Mouse (Mus musculus) heart, embryonic 12.5 days (tissue): ENCODE data around the gene Dynlrb2. TPM values are rescaled to one million over a fixed set of nuclear protein-coding genes. Genes with fewer than 3 reads are reported as not detected.

Experiments
- ATAC-seq: fragments of 200-750 bp; cut with Nextera tagmentation; 2 replicates; pipeline ENCODE4 v1.8.0; 2017; ENCODE audit warnings: moderate TSS enrichment, moderate library complexity; ENCODE audit not compliant: insufficient number of reproducible peaks, low FRiP score
- H3K27ac ChIP-seq: fragments of 300-500 bp; sonication (generic); 2 replicates; pipeline ENCODE4 v1.5.1; 2016; ENCODE audit warnings: mild to moderate bottlenecking, moderate library complexity; ENCODE audit not compliant: poor library complexity, severe bottlenecking
- H3K27me3 ChIP-seq: fragments of 300-500 bp; sonication (generic); replicated peaks from 2 replicates; pipeline ENCODE4 v1.6.1; 2016; ENCODE audit warnings: mild to moderate bottlenecking, moderate library complexity
- H3K36me3 ChIP-seq: fragments of 300-500 bp; sonication (generic); 2 replicates; pipeline ENCODE4 v1.6.1; 2016; ENCODE audit warnings: mild to moderate bottlenecking, moderate library complexity
- H3K4me1 ChIP-seq: fragments of 300-500 bp; sonication (generic); replicated peaks from 2 replicates; pipeline ENCODE4 v1.6.1; 2016; ENCODE audit warnings: mild to moderate bottlenecking
- H3K4me2 ChIP-seq: fragments of 300-500 bp; sonication (generic); 2 replicates; pipeline ENCODE4 v1.6.1; 2016; ENCODE audit warnings: mild to moderate bottlenecking, moderate library complexity
- H3K4me3 ChIP-seq: fragments of 300-500 bp; sonication (generic); 2 replicates; pipeline ENCODE4 v1.5.1; 2016; ENCODE audit warnings: mild to moderate bottlenecking
- H3K9ac ChIP-seq: fragments of 300-500 bp; sonication (generic); 2 replicates; pipeline ENCODE4 v1.6.1; 2016; ENCODE audit warnings: mild to moderate bottlenecking, moderate library complexity
- H3K9me3 ChIP-seq: fragments of 300-500 bp; sonication (generic); replicated peaks from 2 replicates; pipeline ENCODE4 v1.6.1; 2016; ENCODE audit warnings: mild to moderate bottlenecking, moderate library complexity
- WGBS: fragments of 180-500 bp; shearing (Covaris S2); methylation state at CpG from one replicate; pipeline ENCODE4 v1.1.7; 2016; 5-methylcytosine and 5-hydroxymethylcytosine counted together
- polyA plus RNA-seq: library from polyadenylated mRNA; unstranded; fragments of >200 nt; fragmentation: Nextera tagmentation; extraction: Ambion mirVana; gene quantifications from 2 replicates; pipeline ENCODE4 v1.2.1, GENCODE M21; 2016

The Dynlrb2 gene
- polyA plus RNA-seq, 1 experiment from 2014 or later: not detected

DNA sequence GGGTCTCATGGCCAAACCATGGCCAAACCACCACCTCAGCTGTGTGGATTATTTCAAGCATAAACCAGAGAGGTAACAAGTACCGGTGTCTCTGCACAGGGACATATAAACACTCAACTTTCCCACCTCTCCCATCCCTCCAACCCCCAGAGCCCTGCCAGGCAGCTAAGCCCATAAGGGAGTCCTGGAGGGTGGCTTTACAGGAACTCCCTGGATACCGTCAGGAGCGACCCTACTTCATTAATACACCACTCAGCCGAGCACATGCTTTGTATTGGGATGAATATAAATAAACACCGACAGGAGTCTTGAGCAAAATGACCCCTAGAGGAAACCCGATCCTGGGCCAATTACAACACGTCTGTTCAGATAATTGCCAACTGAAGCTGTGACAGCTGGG, 34.0 kb downstream of the Dynlrb2 start:
- H3K4me3 ChIP-seq: no peak overlapping the region
- WGBS: 48% methylated on average over 7 of the region's 7 CpGs
- no peak for ATAC-seq
- H3K27ac ChIP-seq: no peak overlapping the region
- no peak overlapping the region for H3K4me2 ChIP-seq
- H3K4me1 ChIP-seq: no peaks in the 10 kb centered on the region
- H3K9ac ChIP-seq: no peak overlapping the region
- H3K9me3 ChIP-seq: 0 out of 2 replicates have a peak, but pooled peaks cover 4% of the 10 kb centered on the region
- no peaks in the 10 kb centered on the region; the same call in 1 of the 2 replicates for H3K27me3 ChIP-seq
- H3K36me3 ChIP-seq: no peaks in the 10 kb centered on the region

DNA sequence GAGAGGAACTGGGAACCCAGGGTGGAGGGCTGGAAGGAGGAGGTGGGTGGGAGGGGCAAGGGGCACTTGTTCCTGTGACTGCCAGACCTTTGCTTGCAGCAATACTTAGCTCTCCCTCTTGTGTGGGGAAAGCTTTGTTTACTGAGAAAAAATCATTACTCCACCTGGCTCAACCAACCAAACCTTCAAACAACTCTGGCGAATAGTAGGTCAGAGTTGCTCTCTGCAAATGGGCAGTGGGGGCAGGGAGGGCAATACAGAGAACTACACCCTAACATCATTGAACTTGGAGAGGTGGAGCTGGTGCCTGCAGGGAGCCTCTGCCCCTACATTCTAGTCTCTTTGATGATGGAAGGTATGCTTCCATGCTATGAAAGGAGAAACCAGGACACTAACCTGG, 35.4 kb downstream of the Dynlrb2 start:
- ATAC-seq: no peak
- Histone ChIP-seq H3K36me3 (no peaks in the 10 kb centered on the region), H3K4me1 (no peaks in the 10 kb centered on the region), H3K4me2 (no peak overlapping the region), H3K9ac (no peak overlapping the region), H3K4me3 (no peak overlapping the region), H3K27me3 (no peaks in the 10 kb centered on the region; the same call in 1 of the 2 replicates), H3K27ac (no peak overlapping the region), H3K9me3 (no peaks in the 10 kb centered on the region)
- 88% methylated on average over 1 of the region's 1 CpGs for WGBS

DNA sequence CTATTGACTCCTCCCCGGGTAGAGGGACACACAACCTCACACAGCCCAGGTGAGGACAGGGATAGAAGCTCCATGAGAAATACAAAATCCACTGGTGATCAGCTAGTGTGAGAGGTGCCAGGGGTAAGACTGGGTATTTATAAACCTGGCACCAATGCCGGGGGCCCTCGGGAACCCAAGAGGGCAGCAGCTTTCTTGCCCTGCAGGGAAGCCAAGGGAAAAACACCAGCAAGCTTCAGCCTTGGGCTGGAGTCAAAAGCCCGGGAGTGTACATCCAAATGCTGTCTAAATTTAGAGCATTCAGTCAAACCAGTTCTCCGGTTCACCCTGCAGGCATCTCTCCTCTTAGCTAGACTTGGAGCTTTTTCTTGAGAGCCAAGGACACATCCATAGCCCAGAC, 38.1 kb downstream of the Dynlrb2 start:
- no peak for ATAC-seq
- Histone ChIP-seq H3K4me3 (no peak overlapping the region), H3K27ac (no peak overlapping the region), H3K4me1 (no peaks in the 10 kb centered on the region), H3K36me3 (no peaks in the 10 kb centered on the region), H3K9ac (no peak overlapping the region), H3K27me3 (no peaks in the 10 kb centered on the region; the same call in 1 of the 2 replicates), H3K4me2 (no peak overlapping the region), H3K9me3 (no peaks in the 10 kb centered on the region)
- 70% methylated on average over 5 of the region's 5 CpGs for WGBS

DNA sequence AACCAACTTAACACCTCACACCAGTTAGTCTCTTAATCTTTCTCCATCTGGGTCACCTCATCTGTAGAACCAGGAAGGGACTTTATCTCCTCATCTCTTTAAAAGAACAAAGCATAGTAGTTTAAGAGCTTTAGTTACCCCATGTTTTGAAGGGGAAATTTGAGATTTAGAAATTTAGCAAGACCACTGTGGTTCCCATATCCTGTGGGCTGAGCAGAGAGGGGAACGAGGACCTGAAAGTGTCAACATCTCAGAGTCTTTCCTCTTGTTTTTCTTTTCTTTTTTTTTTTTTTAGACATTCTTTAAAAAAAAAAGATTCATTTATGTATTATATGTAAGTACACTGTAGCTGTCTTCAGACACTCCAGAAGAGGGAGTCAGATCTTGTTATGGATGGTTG, 38.6 kb downstream of the Dynlrb2 start:
- Histone ChIP-seq H3K9me3 (no peaks in the 10 kb centered on the region), H3K27ac (no peak overlapping the region), H3K9ac (no peak overlapping the region), H3K27me3 (no peaks in the 10 kb centered on the region; the same call in 1 of the 2 replicates), H3K4me1 (no peaks in the 10 kb centered on the region), H3K36me3 (no peaks in the 10 kb centered on the region), H3K4me3 (no peak overlapping the region), H3K4me2 (no peak overlapping the region)
- WGBS: 79% methylated on average over 1 of the region's 1 CpGs
- no peak for ATAC-seq

DNA sequence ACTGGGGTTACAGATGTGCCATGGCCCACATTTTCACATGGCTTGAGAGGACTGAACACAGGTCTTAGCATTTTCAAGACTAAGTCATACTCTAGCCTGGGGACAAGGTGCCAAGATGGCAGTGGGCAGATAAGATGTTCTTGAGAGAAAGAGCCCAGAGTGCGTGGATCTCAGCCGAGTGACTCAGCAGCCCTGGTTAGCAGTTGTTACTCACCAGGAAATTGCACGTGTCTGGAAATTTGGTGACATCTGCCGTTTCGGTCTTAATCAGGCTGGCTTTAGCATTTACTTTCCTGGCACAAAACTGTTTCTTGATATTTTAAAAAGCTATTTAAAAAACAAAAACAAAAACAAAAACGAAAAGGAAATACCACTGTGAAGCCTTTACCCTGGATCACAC, 47.5 kb downstream of the Dynlrb2 start:
- Histone ChIP-seq H3K27me3 (no peaks in the 10 kb centered on the region), H3K9me3 (0 out of 2 replicates have a peak, but pooled peaks cover 10% of the 10 kb centered on the region), H3K27ac (no peak overlapping the region), H3K36me3 (no peaks in the 10 kb centered on the region), H3K4me3 (no peak overlapping the region), H3K9ac (no peak overlapping the region), H3K4me1 (no peaks in the 10 kb centered on the region), H3K4me2 (no peak overlapping the region)
- ATAC-seq: no peak
- WGBS: 66% methylated on average over 6 of the region's 6 CpGs

DNA sequence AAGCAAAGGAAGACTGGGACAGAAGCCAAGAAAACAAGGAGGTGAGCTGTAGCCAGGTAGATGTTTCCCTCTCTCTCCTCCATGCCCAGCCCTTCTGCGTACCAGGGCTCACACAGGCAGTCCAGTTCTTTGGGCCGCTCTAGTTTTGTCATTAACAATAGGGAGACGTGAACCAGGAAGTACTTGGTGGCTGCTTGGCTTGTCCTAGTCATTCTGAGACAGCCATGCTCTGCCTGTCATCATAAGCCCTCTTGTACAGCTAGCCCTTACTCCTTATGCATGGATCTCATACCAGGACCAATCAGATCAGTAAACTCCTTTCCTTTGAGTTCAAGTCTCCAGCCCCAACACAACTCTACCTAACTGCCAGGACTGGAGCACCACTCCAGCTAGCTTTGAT, 48.0 kb downstream of the Dynlrb2 start:
- H3K9me3 ChIP-seq: 0 out of 2 replicates have a peak, but pooled peaks cover 10% of the 10 kb centered on the region
- no peak overlapping the region for H3K27ac ChIP-seq
- H3K4me1 ChIP-seq: no peaks in the 10 kb centered on the region
- no peaks in the 10 kb centered on the region for H3K36me3 ChIP-seq
- ATAC-seq: no peak
- H3K4me2 ChIP-seq: no peak overlapping the region
- no peaks in the 10 kb centered on the region for H3K27me3 ChIP-seq
- 86% methylated on average over 3 of the region's 3 CpGs for WGBS
- no peak overlapping the region for H3K4me3 ChIP-seq
- no peak overlapping the region for H3K9ac ChIP-seq

Other genes with a start within 250 kb of the Dynlrb2 start
- gene Cdyl2, start 228.0 kb downstream of the Dynlrb2 start, polyA plus RNA-seq: 5.0 and 5.2 TPM in 2 replicates